Mouse (Mus musculus) brain, embryonic 14.5 days (tissue): Measurements from ENCODE around the gene Fez2.

ENCODE experiments used
- CTCF ChIP-seq: fragments of 200-500 bp; IDR thresholded peaks from 2 replicates; pipeline ENCODE4 v1.5.1; 2012; ENCODE audit warnings: inconsistent platforms, mild to moderate bottlenecking, moderate library complexity, borderline replicate concordance; ENCODE audit not compliant: insufficient read depth, insufficient read length; ENCODE audit errors: extremely low read depth
- POLR2A ChIP-seq: fragments of 200-500 bp; IDR thresholded peaks from 2 replicates; pipeline ENCODE4 v1.6.1; 2012; ENCODE audit warnings: mild to moderate bottlenecking, inconsistent platforms, borderline replicate concordance; ENCODE audit not compliant: poor library complexity, insufficient read depth, insufficient read length, severe bottlenecking; ENCODE audit errors: extremely low read depth

- TF ChIP-seq CTCF (no peak), POLR2A (no peak)
Measured at GRCm38 (mm10) chr17:78405336-78405735, 12.6 kb downstream of the Fez2 start.
